Mouse (Mus musculus) adipocyte (in vitro differentiated cells): ENCODE measurements around the gene Cyp26a1.

Experiments
- DNase-seq: peaks from one replicate; pipeline ENCODE4 v3.0.0-alpha.2; 2016; ENCODE audit warnings: low spot score

Gene Cyp26a1

GRCm38 (mm10) chr19:37698273-37699160 is 919 bp downstream of the Cyp26a1 start:
- DNase-seq = no peak

GRCm38 (mm10) chr19:37699711-37700110 is 2.1 kb downstream of the Cyp26a1 start:
- no peak for DNase-seq

GRCm38 (mm10) chr19:37702377-37703076 is 4.9 kb downstream of the Cyp26a1 start:
- DNase-seq = no peak

GRCm38 (mm10) chr19:37703902-37704509 is 6.4 kb downstream of the Cyp26a1 start:
- peak; percentile 74 for DNase-seq

- no peak for DNase-seq
These were observed 8.1 kb downstream of the Cyp26a1 start for GRCm38 (mm10) chr19:37705722-37706121.

- DNase-seq = no peak
These were observed 17.1 kb downstream of the Cyp26a1 start for GRCm38 (mm10) chr19:37714681-37715080.

GRCm38 (mm10) chr19:37715980-37716379 is 18.4 kb downstream of the Cyp26a1 start:
- DNase-seq = no peak

- no peak for DNase-seq
These were observed 19.1 kb downstream of the Cyp26a1 start for GRCm38 (mm10) chr19:37716524-37717175.

- DNase-seq = no peak
These were observed 21.6 kb downstream of the Cyp26a1 start for GRCm38 (mm10) chr19:37719166-37719565.

GRCm38 (mm10) chr19:37724591-37724990 is 27.0 kb downstream of the Cyp26a1 start:
- DNase-seq = no peak

GRCm38 (mm10) chr19:37726585-37726984 is 29.0 kb downstream of the Cyp26a1 start:
- DNase-seq = no peak

GRCm38 (mm10) chr19:37727366-37727765 is 29.8 kb downstream of the Cyp26a1 start:
- DNase-seq = no peak

- no peak for DNase-seq
These were observed 37.8 kb downstream of the Cyp26a1 start for GRCm38 (mm10) chr19:37735426-37735825.

GRCm38 (mm10) chr19:37738575-37738974 is 41.0 kb downstream of the Cyp26a1 start:
- no peak for DNase-seq

- DNase-seq = no peak
These were observed 42.4 kb downstream of the Cyp26a1 start for GRCm38 (mm10) chr19:37740043-37740442.
